Mouse (Mus musculus) C2C12 (cell line): Measurements from ENCODE around the gene Ror1.

Experiments used
- CEBPB ChIP-seq: IDR thresholded peaks from one replicate; pipeline ENCODE4 v1.6.1; 2011; ENCODE audit warnings: low read depth, mild to moderate bottlenecking, control low read depth, moderate library complexity
- CTCF ChIP-seq: IDR thresholded peaks from one replicate; pipeline ENCODE4 v1.5.1; 2011; ENCODE audit not compliant: control insufficient read depth, insufficient read depth, insufficient read length
- USF1 ChIP-seq: IDR thresholded peaks from one replicate; pipeline ENCODE4 v1.6.1; 2011; ENCODE audit warnings: low read depth, mild to moderate bottlenecking, control low read depth, moderate library complexity

- TF ChIP-seq CTCF (no peak), USF1 (no peak), CEBPB (no peak)
These were observed 216.4 kb downstream of the Ror1 start for GRCm38 (mm10) chr4:100311775-100312537.
